Mouse (Mus musculus) intestine, embryonic 16.5 days (tissue): Measurements from ENCODE around the gene Oscar. TPM values are rescaled to one million over a fixed set of nuclear protein-coding genes. Genes with fewer than 3 reads are reported as not detected.

ENCODE experiments used
- ATAC-seq: fragments of 200-750 bp; cut with Nextera tagmentation; 2 replicates; pipeline ENCODE4 v1.8.0; 2017; ENCODE audit warnings: moderate TSS enrichment, moderate library complexity
- H3K27ac ChIP-seq: fragments of 300-500 bp; sonication (generic); 2 replicates; pipeline ENCODE4 v1.5.1; 2014; ENCODE audit warnings: mild to moderate bottlenecking, low read length
- H3K27me3 ChIP-seq: fragments of 300-500 bp; sonication (generic); replicated peaks from 2 replicates; pipeline ENCODE4 v1.6.1; 2014; ENCODE audit warnings: low read length, control low read depth, mixed read lengths; ENCODE audit not compliant: control insufficient read depth, insufficient read depth
- H3K36me3 ChIP-seq: fragments of 300-500 bp; sonication (generic); 2 replicates; pipeline ENCODE4 v1.6.1; 2014; ENCODE audit warnings: low read length, control low read depth; ENCODE audit not compliant: control insufficient read depth, insufficient read depth
- H3K4me1 ChIP-seq: fragments of 300-500 bp; sonication (generic); 2 replicates; pipeline ENCODE4 v1.6.1; 2014; ENCODE audit warnings: low read length, control low read depth, mixed read lengths; ENCODE audit not compliant: control insufficient read depth, insufficient read depth
- H3K4me2 ChIP-seq: fragments of 300-500 bp; sonication (generic); 2 replicates; pipeline ENCODE4 v1.6.1; 2014; ENCODE audit warnings: low read depth, low read length, control low read depth
- H3K4me3 ChIP-seq: fragments of 300-500 bp; sonication (generic); 2 replicates; pipeline ENCODE4 v1.5.1; 2014; ENCODE audit warnings: mild to moderate bottlenecking, low read length
- H3K9ac ChIP-seq: fragments of 300-500 bp; sonication (generic); 2 replicates; pipeline ENCODE4 v1.6.1; 2014; ENCODE audit warnings: low read depth, low read length
- H3K9me3 ChIP-seq: fragments of 300-500 bp; sonication (generic); 2 replicates; pipeline ENCODE4 v1.6.1; 2016; ENCODE audit warnings: low read length, control low read depth; ENCODE audit not compliant: control insufficient read depth
- WGBS: fragments of 180-500 bp; shearing (Covaris S2); extraction: QIAGEN DNeasy Blood & Tissue Kit; methylation state at CpG from one replicate; pipeline ENCODE4 v1.1.7; 2014; 5-methylcytosine and 5-hydroxymethylcytosine counted together
- polyA plus RNA-seq: library from polyadenylated mRNA; unstranded; fragments of >200 nt; fragmentation: Nextera tagmentation; extraction: Ambion mirVana; gene quantifications from 2 replicates; pipeline ENCODE4 v1.2.1, GENCODE M21; 2015

Gene Oscar
- polyA plus RNA-seq, 1 experiment from 2014 or later: not detected

DNA sequence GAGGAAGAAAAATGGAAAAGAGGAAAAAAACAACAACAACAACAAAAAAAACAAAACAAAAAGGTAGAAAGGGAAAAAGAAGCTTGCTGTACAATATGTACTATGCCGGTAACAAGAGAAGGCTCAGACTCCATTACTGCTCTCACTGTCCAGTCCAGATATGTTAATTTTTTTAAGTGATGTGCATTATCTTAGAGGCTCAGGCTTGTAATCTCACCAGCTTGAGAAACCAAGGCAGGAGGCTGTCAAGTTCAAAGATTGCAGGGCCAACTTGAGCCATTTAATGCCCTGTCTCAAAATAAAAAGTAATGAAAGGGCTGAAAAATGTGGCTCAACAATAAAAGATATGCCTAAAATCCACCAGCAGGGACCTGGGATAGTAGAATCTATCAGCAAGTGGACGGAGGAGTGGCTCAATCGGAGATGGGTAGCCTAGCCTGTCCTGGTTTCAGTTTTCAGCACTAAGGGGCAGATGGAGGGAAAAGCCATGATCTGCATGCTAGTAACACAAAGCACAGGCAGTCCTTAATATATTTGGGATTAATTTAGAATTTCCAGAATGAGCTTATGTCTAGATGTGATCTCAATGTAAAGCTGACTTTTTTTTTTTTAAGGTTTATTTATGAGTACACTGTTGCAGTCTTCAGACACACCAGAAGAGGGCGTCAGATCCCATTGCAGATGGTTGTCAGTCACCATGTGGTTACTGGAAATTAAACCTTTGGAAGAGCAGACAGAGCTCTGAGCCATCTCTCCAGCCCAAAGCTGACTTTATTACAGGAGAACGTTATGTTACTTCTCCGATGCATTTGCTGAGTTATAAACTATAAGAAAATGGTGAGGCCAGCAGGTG lies 658 bp upstream of the Oscar start:
- peaks cover 4% of the 10 kb centered on the region; the same call in 1 of the 2 replicates for H3K4me1 ChIP-seq
- no peak overlapping the region for H3K27ac ChIP-seq
- peak; percentile 24 for ATAC-seq
- WGBS: 44% methylated on average over 6 of the region's 6 CpGs
- H3K4me3 ChIP-seq: peak overlapping the region; percentile 85
- no peaks in the 10 kb centered on the region for H3K27me3 ChIP-seq
- peak overlapping the region; percentile 17; the same call in 1 of the 2 replicates for H3K4me2 ChIP-seq
- H3K9ac ChIP-seq: peak overlapping the region; percentile 81; the same call in 1 of the 2 replicates
- H3K9me3 ChIP-seq: no peaks in the 10 kb centered on the region
- peaks cover 4% of the 10 kb centered on the region; the same call in 1 of the 2 replicates for H3K36me3 ChIP-seq

DNA sequence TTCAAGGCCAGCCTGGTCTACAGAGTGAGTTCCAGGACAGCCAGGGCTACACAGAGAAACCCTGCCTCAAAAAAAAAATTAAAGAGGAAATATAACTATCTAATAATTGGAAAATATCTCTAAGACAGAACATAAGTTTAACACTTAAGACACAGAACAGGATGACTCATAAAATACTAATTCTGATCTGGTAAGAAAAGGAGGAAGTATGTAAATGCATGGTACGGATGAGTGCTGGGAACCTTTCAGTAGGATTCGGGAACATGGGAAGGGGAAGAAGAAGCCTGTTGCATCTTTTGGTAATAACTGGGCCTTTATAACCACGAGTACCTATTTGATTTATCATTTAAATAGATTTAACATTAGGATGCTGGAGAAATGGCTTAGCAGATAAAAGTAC lies 1.9 kb downstream of the Oscar start:
- WGBS: 80% methylated on average over 3 of the region's 3 CpGs
- Histone ChIP-seq H3K9me3 (no peaks in the 10 kb centered on the region), H3K27me3 (no peaks in the 10 kb centered on the region), H3K4me1 (peaks cover 4% of the 10 kb centered on the region; the same call in 1 of the 2 replicates), H3K4me3 (no peak overlapping the region), H3K27ac (no peak overlapping the region), H3K9ac (no peak overlapping the region), H3K4me2 (no peak overlapping the region), H3K36me3 (no peaks in the 10 kb centered on the region)
- no peak for ATAC-seq

DNA sequence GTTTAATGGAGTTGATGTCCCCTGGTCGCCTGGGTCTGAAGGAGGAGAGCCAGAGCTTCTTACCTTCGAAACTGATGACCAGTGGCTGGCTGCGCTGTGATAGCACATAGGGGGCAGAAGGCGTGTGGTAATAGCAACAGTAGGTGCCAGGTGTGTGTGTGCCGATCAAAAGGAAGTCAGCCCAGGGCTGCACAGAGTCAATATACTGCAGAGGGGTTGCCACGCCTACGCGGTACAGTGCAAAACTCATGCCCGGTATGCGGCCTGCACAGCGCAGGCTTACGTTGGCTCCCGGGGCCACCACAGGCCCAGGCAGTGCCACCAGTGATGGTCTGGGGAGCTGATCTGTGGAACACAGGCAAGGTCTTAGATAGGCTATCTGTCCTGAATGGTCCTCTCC lies 5.0 kb downstream of the Oscar start:
- no peak for ATAC-seq
- no peaks in the 10 kb centered on the region for H3K4me1 ChIP-seq
- H3K27ac ChIP-seq: no peak overlapping the region
- 87% methylated on average over 13 of the region's 13 CpGs for WGBS
- H3K4me2 ChIP-seq: no peak overlapping the region
- H3K4me3 ChIP-seq: no peak overlapping the region
- H3K9ac ChIP-seq: no peak overlapping the region
- H3K9me3 ChIP-seq: no peaks in the 10 kb centered on the region
- H3K36me3 ChIP-seq: no peaks in the 10 kb centered on the region
- no peaks in the 10 kb centered on the region for H3K27me3 ChIP-seq

DNA sequence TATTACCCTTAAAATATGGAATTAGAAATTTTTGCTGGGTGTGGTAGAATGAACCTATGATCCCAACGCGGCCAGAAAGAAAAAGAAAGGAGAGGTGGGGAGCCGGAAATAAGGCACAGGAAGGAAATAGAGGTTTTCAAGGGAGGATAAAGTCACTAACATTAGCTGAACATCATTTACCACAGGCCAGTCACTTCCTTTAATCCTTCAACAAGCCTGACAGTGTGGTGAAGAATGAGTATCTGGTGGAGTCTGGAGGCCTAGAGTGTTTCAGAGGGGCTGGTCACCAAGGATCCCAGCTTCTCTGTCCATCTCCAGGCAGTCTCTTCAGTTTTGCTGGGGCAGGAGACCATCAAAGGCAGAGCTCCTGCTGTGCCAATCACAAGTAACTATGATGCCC lies 5.5 kb downstream of the Oscar start:
- Histone ChIP-seq H3K4me2 (no peak overlapping the region), H3K9me3 (0 out of 2 replicates have a peak, but pooled peaks cover 2% of the 10 kb centered on the region), H3K36me3 (no peaks in the 10 kb centered on the region), H3K9ac (no peak overlapping the region), H3K27ac (no peak overlapping the region), H3K4me1 (no peaks in the 10 kb centered on the region), H3K4me3 (no peak overlapping the region), H3K27me3 (no peaks in the 10 kb centered on the region)
- no peak for ATAC-seq
- 87% methylated on average over 3 of the region's 3 CpGs for WGBS

DNA sequence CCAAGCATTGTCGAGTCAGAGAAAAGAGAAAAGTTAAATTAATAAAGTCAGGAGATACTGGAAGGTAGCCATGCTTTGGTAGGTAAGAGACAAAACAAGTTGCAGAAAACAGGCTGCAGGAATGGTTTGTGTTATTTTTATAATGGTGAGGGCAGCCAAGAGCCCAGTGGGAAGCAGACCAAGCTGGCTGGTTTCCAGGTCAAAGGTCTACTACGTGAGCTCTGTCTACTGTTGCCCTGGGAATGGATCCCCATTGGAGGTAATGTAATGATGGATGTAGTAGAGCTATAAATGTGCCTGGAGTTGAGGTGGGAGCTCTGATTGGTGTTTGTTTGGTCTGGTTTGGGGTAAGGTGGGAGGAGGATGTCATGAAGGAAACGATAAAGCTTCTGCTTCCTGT lies 6.9 kb downstream of the Oscar start:
- no peak overlapping the region for H3K9ac ChIP-seq
- 0 out of 2 replicates have a peak, but pooled peaks cover 2% of the 10 kb centered on the region for H3K9me3 ChIP-seq
- no peaks in the 10 kb centered on the region for H3K27me3 ChIP-seq
- H3K4me1 ChIP-seq: no peaks in the 10 kb centered on the region
- H3K36me3 ChIP-seq: no peaks in the 10 kb centered on the region
- H3K4me3 ChIP-seq: no peak overlapping the region
- 50% methylated on average over 3 of the region's 3 CpGs for WGBS
- no peak overlapping the region for H3K4me2 ChIP-seq
- no peak for ATAC-seq
- no peak overlapping the region for H3K27ac ChIP-seq

DNA sequence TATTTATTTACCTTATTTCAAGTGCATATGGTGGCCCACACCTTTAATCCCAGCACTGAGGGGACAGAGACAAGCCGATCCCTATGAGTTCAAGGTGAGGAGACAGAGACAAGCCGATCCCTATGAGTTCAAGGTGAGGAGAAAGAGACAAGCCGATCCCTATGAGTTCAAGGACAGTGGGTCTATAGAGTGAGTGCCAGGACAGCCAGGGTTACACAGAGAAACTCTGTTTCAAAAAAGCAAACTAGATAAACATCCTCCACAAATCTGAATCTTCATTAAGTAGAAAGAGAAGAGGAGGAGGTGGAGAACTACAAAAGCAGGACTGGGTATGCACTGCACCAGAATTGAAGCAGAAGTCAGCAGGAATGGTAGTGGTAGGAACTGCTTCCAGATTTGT lies 7.3 kb downstream of the Oscar start:
- Histone ChIP-seq H3K36me3 (no peaks in the 10 kb centered on the region), H3K4me2 (no peak overlapping the region), H3K9me3 (0 out of 2 replicates have a peak, but pooled peaks cover 2% of the 10 kb centered on the region), H3K27ac (no peak overlapping the region), H3K4me1 (no peaks in the 10 kb centered on the region), H3K27me3 (no peaks in the 10 kb centered on the region), H3K9ac (no peak overlapping the region), H3K4me3 (no peak overlapping the region)
- ATAC-seq: no peak
- WGBS: 94% methylated on average over 3 of the region's 3 CpGs

DNA sequence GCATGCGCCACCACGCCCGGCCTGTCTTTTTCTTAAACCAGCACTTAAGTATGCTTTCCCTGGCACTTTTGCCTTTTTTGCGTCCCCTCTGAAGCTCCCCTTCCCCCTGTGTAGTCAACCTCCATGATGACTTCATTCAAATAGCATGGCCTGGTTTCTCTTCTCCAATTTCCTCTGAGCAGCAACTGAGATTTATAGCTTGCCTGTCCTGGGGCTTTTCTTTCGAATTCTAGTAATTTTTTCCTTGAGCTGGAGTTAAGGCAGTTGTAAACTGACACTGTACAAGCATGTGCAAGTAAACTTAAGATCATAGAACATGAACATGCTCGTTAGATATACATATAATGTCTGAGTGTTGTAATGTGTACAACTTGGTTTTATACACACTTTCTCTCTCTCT lies 8.6 kb downstream of the Oscar start:
- Histone ChIP-seq H3K27ac (no peak overlapping the region), H3K9ac (no peak overlapping the region), H3K9me3 (0 out of 2 replicates have a peak, but pooled peaks cover 2% of the 10 kb centered on the region), H3K27me3 (no peaks in the 10 kb centered on the region), H3K36me3 (no peaks in the 10 kb centered on the region), H3K4me2 (no peak overlapping the region), H3K4me1 (no peaks in the 10 kb centered on the region), H3K4me3 (no peak overlapping the region)
- no peak for ATAC-seq
- WGBS: 75% methylated on average over 6 of the region's 6 CpGs

DNA sequence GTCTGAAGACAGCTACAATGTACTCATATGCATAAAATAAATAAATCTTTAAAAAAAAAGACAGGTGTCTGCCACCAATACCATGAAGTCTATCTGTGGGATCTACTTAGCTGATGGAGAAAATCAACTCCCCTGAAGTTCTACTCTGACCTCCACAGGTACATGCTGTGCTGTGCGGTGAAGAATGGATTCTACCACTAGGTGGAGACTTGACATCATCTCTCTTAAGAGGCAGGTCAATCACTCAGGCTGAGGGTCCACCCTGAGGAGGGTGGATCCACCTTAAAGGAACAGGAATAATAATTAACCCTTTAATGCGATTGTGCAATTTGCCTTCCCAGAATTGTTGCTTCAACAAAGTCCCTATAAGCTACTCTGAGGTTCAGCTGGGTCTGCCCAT lies 9.2 kb downstream of the Oscar start:
- 0 out of 2 replicates have a peak, but pooled peaks cover 2% of the 10 kb centered on the region for H3K9me3 ChIP-seq
- no peaks in the 10 kb centered on the region for H3K36me3 ChIP-seq
- H3K27ac ChIP-seq: no peak overlapping the region
- no peak overlapping the region for H3K4me3 ChIP-seq
- H3K9ac ChIP-seq: no peak overlapping the region
- no peaks in the 10 kb centered on the region for H3K27me3 ChIP-seq
- ATAC-seq: peak; percentile 65; the same call in 1 of the 2 replicates
- WGBS: 13% methylated on average over 2 of the region's 2 CpGs
- no peaks in the 10 kb centered on the region for H3K4me1 ChIP-seq
- H3K4me2 ChIP-seq: no peak overlapping the region

DNA sequence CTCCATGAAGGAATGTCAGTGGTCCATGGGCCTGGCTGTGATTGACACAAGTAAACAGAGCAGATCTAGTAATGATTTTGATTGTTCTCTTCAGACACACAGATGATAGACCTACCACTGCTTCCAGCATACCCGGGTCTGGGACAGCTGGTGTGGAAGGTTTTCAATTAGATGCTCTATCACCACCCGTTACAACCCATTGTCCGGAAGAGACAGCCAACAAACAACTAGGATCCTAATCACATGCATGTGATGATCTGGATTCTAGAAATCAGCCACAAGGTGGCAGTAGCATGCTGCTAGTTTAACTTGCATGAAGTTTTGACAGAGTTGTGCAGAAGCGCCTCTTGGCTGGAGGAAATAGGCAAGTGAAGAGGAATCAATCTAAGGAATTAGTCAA lies 14.8 kb downstream of the Oscar start:
- no peak for ATAC-seq
- Histone ChIP-seq H3K4me3 (no peak overlapping the region), H3K4me2 (no peak overlapping the region), H3K27ac (no peak overlapping the region), H3K27me3 (no peaks in the 10 kb centered on the region), H3K9ac (no peak overlapping the region), H3K9me3 (0 out of 2 replicates have a peak, but pooled peaks cover 2% of the 10 kb centered on the region), H3K4me1 (no peaks in the 10 kb centered on the region), H3K36me3 (no peaks in the 10 kb centered on the region)
- 13% methylated on average over 4 of the region's 4 CpGs for WGBS
